Mouse (Mus musculus) spleen, adult 2 months (tissue): ENCODE measurements around the gene E130114P18Rik. TPM values are rescaled to one million over a fixed set of nuclear protein-coding genes. Genes with fewer than 3 reads are reported as not detected.

ENCODE experiments used
- DNase-seq, 2 experiments: peaks; one replicate each; pipeline versions ENCODE4 v3.0.0 to v3.0.0-alpha.2; 2012 to 2021; ENCODE audit warnings: low spot score in 2 of 2, low read depth in 1 of 2
- H3K27ac ChIP-seq: fragments of 200-500 bp; 2 replicates; pipeline ENCODE4 v1.5.1; 2012; ENCODE audit warnings: low read length, inconsistent platforms; ENCODE audit not compliant: insufficient read depth
- H3K27me3 ChIP-seq: fragments of 200-500 bp; 2 replicates; pipeline ENCODE4 v1.6.1; 2012; ENCODE audit warnings: mild to moderate bottlenecking, moderate library complexity, low read length, inconsistent platforms; ENCODE audit not compliant: control insufficient read depth, insufficient read depth
- H3K36me3 ChIP-seq: fragments of 200-500 bp; 2 replicates; pipeline ENCODE4 v1.6.1; 2012; ENCODE audit warnings: mild to moderate bottlenecking, low read length, inconsistent platforms; ENCODE audit not compliant: control insufficient read depth, insufficient read depth
- H3K4me1 ChIP-seq: fragments of 200-500 bp; 2 replicates; pipeline ENCODE4 v1.6.1; 2011; ENCODE audit warnings: inconsistent platforms; ENCODE audit not compliant: control insufficient read depth, insufficient read depth, insufficient read length
- H3K4me3 ChIP-seq: fragments of 200-500 bp; 2 replicates; pipeline ENCODE4 v1.5.1; 2011; ENCODE audit warnings: mild to moderate bottlenecking, inconsistent platforms; ENCODE audit not compliant: insufficient read depth, insufficient read length; ENCODE audit errors: extremely low read depth
- CTCF ChIP-seq: fragments of 200-500 bp; IDR thresholded peaks from 2 replicates; pipeline ENCODE4 v1.5.1; 2011; ENCODE audit warnings: mild to moderate bottlenecking, inconsistent platforms; ENCODE audit not compliant: insufficient read depth, insufficient read length, insufficient replicate concordance; ENCODE audit errors: extremely low read depth
- POLR2A ChIP-seq: fragments of 200-500 bp; IDR thresholded peaks from 2 replicates; pipeline ENCODE4 v1.6.1; 2011; ENCODE audit warnings: low read depth, low read length, inconsistent platforms
- WGBS: fragments of 180-500 bp; shearing (Covaris S2); methylation state at CpG from one replicate; pipeline ENCODE4 v1.1.7; 2018; 5-methylcytosine and 5-hydroxymethylcytosine counted together
- polyA plus RNA-seq: library from polyadenylated mRNA; depleted of rRNA; stranded (reverse); fragments of >200 nt; gene quantifications from 2 replicates; pipeline ENCODE4 v1.2.3, GENCODE M21; 2012

Gene E130114P18Rik
- polyA plus RNA-seq, 1 experiment, result not detected

- H3K27me3 ChIP-seq, result peaks cover 2% of the 10 kb centered on the region; the same call in 1 of the 2 replicates
- H3K4me1 ChIP-seq, result no peaks in the 10 kb centered on the region
- no peak overlapping the region for H3K27ac ChIP-seq
- TF ChIP-seq CTCF (no peak), POLR2A (no peak)
- WGBS, result 65% methylated on average over 1 of the region's 1 CpGs
- H3K4me3 ChIP-seq, result no peak overlapping the region
- no peak for DNase-seq
- H3K36me3 ChIP-seq, result no peaks in the 10 kb centered on the region
These were observed 24.4 kb downstream of the E130114P18Rik start for GRCm38 (mm10) chr4:97753521-97753920.

- no peaks in the 10 kb centered on the region for H3K27me3 ChIP-seq
- WGBS, result 47% methylated on average over 5 of the region's 5 CpGs
- no peaks in the 10 kb centered on the region for H3K36me3 ChIP-seq
- no peak overlapping the region for H3K27ac ChIP-seq
- H3K4me1 ChIP-seq, result no peaks in the 10 kb centered on the region
- TF ChIP-seq CTCF (no peak), POLR2A (no peak)
- peak overlapping the region; percentile 59; the same call in 1 of the 2 replicates for H3K4me3 ChIP-seq
- no peak for DNase-seq
These were observed 25.4 kb downstream of the E130114P18Rik start for GRCm38 (mm10) chr4:97752276-97753010.

DNA sequence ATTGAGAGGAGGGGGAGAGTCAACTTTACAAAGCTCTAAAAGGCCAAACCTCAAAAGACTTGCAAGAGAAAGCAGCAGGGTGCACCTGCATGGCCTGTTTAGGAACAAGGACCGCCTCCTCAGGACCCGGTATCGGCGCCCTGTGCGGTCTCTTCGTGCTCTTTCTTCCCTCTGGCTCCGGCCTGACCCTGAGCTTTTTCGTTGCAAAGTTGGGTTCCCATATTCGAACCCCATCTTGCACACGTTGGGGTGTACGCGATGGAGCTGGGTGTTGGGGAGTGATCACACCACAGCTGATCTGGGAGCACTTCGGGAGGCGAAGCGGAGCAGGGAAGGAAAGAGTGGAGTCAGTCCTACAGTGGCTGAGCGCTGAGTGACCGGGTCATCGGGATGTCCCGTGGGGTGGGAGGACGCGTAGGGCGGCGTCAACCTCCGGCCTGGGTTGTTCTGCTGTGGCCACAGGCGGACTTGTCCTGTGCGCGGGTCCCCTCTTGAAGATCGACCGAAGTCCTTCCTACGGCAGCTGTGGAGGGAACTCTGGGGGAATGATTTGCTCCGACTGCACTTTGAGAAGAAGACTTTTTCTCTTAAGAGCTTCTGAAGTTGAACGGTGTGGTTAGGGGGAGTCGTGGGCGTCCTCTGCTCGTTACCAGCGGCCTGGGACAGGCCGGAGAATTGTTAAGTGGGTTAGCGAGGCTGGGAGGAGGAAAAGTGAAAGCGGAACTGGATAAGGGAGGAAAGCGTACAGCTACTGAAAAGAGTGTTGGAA lies 26.2 kb downstream of the E130114P18Rik start:
- peak overlapping the region; percentile 79 for H3K27ac ChIP-seq
- H3K27me3 ChIP-seq, result no peaks in the 10 kb centered on the region
- no peak for TF ChIP-seq CTCF
- WGBS, result 1% methylated on average over 40 of the region's 40 CpGs
- peak in 1 of 2 experiments; percentile 34 for DNase-seq
- H3K4me1 ChIP-seq, result no peaks in the 10 kb centered on the region
- H3K4me3 ChIP-seq, result peak overlapping the region; percentile 59
- H3K36me3 ChIP-seq, result no peaks in the 10 kb centered on the region

- Histone ChIP-seq H3K27me3 (no peaks in the 10 kb centered on the region), H3K27ac (peak overlapping the region; percentile 79), H3K4me1 (no peaks in the 10 kb centered on the region), H3K4me3 (peak overlapping the region; percentile 59), H3K36me3 (no peaks in the 10 kb centered on the region)
- WGBS, result under 1% methylated on average over 20 of the region's 20 CpGs
- TF ChIP-seq POLR2A (no peak), CTCF (peak; percentile 77; the same call in 1 of the 2 replicates)
- peak; percentile 71 to 82 for DNase-seq
These were observed 26.8 kb downstream of the E130114P18Rik start for GRCm38 (mm10) chr4:97751030-97751482.

- Histone ChIP-seq H3K4me3 (no peak overlapping the region), H3K27ac (no peak overlapping the region), H3K36me3 (no peaks in the 10 kb centered on the region), H3K4me1 (no peaks in the 10 kb centered on the region), H3K27me3 (0 out of 2 replicates have a peak, but pooled peaks cover 4% of the 10 kb centered on the region)
- TF ChIP-seq POLR2A, result no peak
- no peak for TF ChIP-seq CTCF
- WGBS, result 51% methylated on average over 4 of the region's 4 CpGs
- no peak for DNase-seq
These were observed 27.5 kb downstream of the E130114P18Rik start for GRCm38 (mm10) chr4:97750401-97750800.

- no peak for TF ChIP-seq POLR2A
- no peak for TF ChIP-seq CTCF
- Histone ChIP-seq H3K36me3 (no peaks in the 10 kb centered on the region), H3K4me3 (peak overlapping the region; percentile 26; the same call in 1 of the 2 replicates), H3K27ac (no peak overlapping the region), H3K27me3 (peaks cover 4% of the 10 kb centered on the region; the same call in 1 of the 2 replicates), H3K4me1 (no peaks in the 10 kb centered on the region)
- no peak for DNase-seq
- WGBS, result 11% methylated on average over 19 of the region's 19 CpGs
These were observed 31.6 kb downstream of the E130114P18Rik start for GRCm38 (mm10) chr4:97746106-97746900.
